Mouse (Mus musculus) cerebellum, adult (tissue): ENCODE measurements around the gene Ankrd22.
"Not testable (repeated sequence)": the region's sequence is repeated elsewhere in the genome, so short reads cannot be mapped to it uniquely, and the experiment has no call there.

Source experiments
- ATAC-seq: cut with Nextera tagmentation; 2 replicates; pipeline ENCODE4 v1.9.2; 2017; ENCODE audit warnings: mild to moderate bottlenecking, moderate library complexity, mixed read lengths; ENCODE audit not compliant: insufficient number of reproducible peaks, low FRiP score, low TSS enrichment

Gene Ankrd22

GRCm38 (mm10) chr19:34165891-34166290 lies at the start of gene Ankrd22:
Ankrd22 (minus strand) TSS chr19:34166053.
- no peak for ATAC-seq

- ATAC-seq: no peak
Observed at GRCm38 (mm10) chr19:34214136-34214535, 48.3 kb upstream of the Ankrd22 start.

GRCm38 (mm10) chr19:34213251-34213645 lies 47.4 kb upstream of the Ankrd22 start:
- no peak for ATAC-seq

GRCm38 (mm10) chr19:34212489-34213250 lies 46.8 kb upstream of the Ankrd22 start:
- no peak for ATAC-seq

DNA sequence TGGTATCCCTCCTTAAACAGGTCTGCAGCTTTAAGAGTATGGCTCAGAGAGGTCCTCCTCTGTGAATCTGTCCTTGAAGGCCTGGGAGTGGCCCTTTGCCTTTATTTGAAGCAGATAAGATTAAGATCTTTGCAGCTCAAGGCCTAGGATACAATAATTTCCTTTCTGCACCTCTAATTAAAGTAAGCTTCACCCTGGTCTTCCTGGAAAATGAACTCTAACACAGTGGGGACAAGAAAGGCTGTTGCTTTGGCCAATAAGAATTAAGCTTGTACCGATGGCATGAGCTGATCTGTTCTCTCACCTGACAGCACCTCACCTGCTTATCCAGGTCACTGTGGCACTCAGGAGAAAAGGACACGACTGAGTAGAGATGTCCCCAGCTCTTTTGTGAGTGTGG lies 45.0 kb upstream of the Ankrd22 start:
- no peak for ATAC-seq

DNA sequence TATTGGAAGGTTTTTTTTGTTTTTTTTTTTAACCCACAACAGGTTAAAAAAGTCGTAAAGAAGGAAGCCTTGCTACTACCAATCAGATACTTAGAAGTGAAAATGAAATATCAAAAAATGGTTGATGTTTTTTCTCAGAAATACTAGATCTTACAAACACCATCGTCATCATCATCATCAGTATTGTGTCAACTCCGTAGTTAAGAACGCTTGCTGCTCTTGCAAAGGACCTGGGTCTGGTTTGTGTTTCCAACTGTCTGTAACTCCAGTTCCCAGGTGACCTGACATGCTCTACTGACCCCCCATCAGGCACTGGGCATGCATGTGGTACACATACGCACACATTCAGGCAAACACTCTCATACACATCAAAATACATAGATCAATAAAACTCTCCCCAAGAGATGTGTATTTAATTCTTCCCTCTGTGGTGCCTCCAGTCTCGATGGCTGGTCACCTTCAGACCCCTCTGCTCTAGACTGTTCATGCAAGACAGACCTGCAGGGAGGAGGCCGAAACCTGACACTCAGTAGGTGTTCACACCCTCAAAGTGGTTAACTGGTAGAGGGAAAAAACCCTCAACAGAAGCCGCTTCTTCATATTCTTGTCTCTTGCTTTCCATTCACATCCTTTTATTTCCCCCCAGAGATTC lies 44.2 kb upstream of the Ankrd22 start:
- ATAC-seq: no peak

DNA sequence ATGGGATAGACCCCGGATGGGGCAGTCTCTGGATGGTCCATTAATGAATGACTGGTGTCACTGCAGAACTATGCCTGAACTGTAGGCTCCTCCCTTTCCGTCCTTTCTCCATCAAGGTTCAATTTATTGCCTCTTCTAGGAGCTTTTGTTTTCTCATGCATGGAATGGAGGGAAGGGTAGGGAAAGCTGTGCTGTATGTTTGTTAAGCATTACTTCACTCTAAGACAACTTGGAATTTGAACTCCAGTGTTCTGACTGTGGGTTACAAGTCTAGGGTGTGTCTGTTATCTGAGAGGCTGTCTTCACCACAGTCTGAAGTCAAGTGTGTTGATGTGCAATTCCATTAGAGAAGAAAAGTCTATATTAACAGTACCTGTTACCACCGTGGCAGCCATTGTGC lies 43.2 kb upstream of the Ankrd22 start:
- no peak for ATAC-seq

- ATAC-seq: no peak
Observed at GRCm38 (mm10) chr19:34206760-34207440, 41.0 kb upstream of the Ankrd22 start.

DNA sequence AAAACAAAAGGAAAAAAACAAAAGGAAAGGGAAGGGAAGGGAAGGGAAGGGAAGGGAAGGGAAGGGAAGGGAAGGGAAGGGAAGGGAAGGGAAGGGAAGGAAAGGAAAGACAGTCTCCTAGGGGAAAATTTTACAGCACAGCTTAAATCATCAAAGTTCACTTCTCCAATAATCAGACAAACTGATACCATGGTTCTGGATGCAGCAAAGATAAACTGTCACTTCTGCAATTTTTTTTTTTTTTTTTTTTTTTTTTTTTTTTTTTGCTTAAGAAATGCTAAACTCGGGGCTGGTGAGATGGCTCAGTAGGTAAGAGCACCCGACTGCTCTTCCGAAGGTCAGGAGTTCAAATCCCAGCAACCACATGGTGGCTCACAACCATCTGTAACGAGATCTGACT lies 40.3 kb upstream of the Ankrd22 start:
- ATAC-seq: not testable (repeated sequence)

GRCm38 (mm10) chr19:34202668-34203067 lies 36.8 kb upstream of the Ankrd22 start:
- ATAC-seq: no peak

DNA sequence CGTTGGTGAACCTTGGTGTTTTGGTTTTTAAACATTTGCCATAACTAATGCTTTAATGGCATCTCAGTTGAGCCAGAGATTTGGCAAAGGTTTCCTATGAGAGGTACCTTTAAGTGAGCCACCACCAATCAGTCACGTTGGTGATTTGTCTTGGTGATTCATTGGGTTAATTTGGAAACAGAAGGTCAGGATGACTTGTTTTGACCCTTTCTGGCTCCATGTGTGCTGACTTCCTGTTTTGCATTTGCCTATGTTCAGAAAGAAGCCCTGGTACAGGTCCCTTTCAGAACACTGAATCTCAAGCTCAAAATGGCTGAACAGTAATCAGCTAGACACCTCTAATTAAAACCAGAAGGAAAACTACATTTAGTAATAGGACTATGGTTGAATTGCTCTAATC lies 33.6 kb upstream of the Ankrd22 start:
- ATAC-seq: no peak

DNA sequence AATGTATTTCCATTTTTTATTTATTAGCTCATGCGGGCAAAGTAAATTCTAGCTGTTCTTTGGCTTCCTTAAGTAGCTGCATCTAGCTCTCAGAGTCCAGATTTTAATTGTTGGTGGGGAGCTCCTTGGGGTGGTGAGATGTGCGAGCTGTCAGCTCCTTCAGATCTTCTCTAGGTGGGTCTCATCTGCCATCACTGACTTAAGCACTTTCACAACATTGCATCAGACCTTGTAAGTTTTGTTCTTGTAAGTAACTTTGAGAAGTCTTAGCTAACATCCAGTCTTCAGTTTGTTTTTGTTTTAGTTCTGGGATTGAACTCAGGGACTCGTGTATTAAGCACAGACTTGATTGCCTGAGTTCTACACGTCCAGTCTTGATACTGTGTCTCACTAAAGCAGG lies 33.0 kb upstream of the Ankrd22 start:
- ATAC-seq: no peak

DNA sequence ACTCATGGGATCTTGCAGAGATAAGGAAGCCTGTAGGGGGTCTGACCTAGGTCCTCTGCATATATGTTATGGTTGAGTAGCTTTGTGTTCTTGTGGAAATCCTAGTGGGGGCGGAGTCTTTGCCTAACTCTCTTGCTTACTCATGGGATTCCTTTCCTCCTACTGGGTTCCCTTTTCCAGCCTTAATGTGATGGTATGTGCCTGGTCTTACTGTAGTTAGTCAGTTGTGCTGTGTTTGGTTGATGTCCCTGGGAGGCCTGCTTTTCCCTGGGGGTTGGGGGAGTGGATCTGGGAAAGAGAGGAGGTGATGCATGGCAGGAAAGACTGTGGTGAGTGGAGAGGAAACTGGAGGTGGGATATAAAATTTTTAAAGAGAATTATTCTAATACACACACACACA lies 32.2 kb upstream of the Ankrd22 start:
- no peak for ATAC-seq

GRCm38 (mm10) chr19:34195031-34195430 lies 29.2 kb upstream of the Ankrd22 start:
- ATAC-seq: no peak

DNA sequence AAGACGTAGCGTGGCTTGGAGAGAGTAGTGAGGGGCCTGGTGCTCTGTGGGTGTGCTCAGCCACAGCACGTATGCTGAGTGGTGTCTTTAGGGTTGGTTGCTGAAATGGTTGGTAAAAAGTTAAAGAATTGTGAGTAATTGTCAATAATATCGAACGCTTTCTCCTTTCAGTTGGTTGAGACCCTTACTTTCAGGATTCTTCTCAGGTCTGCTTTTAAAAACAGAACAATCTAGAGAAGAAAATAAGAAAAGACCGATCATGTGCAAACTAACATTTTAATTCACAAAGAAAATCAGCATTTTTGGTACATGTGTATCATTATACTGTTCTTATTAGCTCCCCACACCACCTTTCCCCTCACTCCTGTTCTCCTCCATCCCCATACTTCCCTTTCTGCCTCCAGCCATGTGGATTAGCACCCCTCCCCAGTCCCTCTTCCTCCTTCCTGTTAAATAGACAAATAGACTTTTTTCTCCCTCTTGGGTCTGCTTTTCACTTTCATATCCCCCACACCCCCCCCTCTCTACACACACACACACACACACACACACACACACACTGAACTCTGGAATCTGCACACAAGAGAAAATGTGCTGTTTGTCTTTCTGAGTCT lies 28.4 kb upstream of the Ankrd22 start:
- no peak for ATAC-seq

GRCm38 (mm10) chr19:34193683-34194082 lies 27.8 kb upstream of the Ankrd22 start:
- no peak for ATAC-seq

- no peak for ATAC-seq
Observed at GRCm38 (mm10) chr19:34193149-34193548, 27.3 kb upstream of the Ankrd22 start.

DNA sequence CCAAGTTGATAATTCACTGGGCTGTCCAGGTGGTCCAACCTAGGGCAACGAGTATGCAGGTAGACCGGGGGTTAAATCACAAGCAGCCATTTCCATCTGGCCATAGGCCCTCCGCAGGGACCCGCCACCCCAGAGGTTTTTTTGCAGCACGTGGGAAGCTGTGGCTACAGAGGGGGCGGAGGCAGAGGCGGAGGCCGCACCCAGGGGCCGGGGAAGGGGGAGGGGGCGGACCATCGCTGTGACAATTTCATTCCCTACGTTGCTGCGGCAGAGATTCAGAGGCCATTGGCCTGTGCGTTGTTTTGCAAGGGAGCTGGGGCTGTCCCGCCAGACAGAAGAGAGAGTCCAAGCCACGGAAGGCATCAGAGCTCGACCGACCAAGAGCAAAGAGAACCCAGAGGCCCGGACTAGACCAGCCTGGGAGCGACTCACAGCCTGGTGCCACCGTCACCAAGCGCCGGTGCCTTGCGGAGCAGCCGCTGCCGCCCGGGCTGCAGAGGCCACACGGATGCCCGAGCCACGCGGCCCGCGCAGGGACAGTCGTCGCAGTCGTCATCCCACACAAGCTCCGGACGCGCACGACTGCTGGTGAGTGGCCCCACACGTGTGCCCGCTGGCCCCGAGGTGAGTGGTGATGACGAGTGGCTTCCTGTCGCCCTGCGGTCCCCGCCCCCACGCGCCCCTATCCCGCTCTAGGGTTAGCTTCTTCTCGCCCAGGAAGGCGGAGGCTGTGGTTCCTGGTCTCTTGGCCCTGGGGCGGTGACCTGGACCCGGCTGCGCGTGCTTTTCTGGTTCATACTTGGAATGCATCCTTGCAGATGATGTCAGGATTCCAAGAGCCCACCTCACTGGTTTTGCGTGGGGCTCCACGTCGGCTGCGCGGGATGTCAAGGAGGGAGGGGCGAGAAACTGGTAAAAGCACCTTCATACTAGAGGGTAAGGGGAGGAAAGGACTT lies 26.4 kb upstream of the Ankrd22 start, which contains the start of gene Stambpl1:
Gene Stambpl1 (plus strand): TSS at position 222 of the 956 bp plus-strand sequence.
- peak; percentile 82 for ATAC-seq

DNA sequence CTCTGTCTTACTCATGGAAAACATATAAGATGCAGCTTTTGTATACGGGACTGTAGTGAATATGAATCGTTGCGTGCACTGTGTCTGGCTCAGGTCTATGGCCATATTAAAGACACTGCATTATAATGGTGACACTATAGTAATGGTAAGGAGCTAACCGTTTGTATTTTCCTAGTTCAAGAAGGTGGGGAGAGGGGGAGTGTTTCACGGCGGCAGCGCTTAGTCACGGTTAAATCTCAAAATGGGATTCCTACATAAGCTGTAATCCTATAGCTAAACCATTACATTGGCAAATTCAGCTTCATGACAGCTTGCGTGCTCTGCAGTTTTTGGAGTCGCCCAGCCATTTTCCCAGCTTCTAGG lies 25.8 kb upstream of the Ankrd22 start:
- ATAC-seq: 0 out of 2 replicates have a peak, but pooled peaks have one; percentile 3

DNA sequence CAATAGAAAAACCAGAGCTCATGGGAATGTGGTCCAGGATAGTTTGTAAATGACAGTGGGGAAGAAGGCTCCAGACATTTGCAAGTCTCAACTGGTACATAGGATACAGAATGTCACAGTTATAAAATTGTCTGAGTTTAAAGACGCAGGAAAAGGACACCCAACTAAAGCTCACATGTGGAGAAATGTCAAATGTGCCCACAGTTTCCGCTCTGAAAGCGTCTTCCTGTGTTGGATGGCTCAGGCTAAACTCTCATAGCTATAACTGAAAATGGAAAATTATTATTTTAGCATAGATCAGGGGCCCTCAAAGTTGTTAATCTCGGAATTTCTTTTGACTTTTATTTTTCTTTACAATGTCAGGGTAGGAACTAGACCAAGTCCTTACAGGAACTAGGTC lies 21.0 kb upstream of the Ankrd22 start:
- ATAC-seq: no peak
